Comparison of ENCODE assay signal across 23 mouse cellular contexts in the genomic region with DNA sequence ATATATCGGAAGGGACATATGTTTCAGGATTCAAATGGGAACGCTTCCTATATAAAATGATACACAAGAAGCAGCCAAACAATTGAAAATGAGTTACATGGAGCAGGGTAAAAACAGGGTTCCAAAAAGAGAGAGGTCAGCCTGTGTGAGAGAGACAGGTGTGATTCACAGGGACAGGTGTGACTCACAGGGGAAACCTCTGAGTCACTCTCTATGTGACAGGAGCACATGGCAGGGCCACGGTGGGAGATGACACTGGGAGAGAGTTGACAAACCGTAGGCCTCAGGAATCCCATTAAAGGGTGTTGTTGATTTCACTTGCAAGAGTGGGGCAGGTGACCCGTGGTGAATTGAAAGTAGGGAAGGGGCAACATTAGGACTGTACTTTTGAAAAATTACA.
"Had no signal": no experiment of that assay in that cellular context is flagged by ENCODE, and none has a peak within 500 bp of the region (broad histone marks: within the 10 kb centered on the region; RNA-seq: fewer than 3 reads in every experiment).

No protein-coding gene starts in this region.

- H3K27ac ChIP-seq: embryonic facial prominence, embryonic 10.5 days; embryonic facial prominence, embryonic 12.5 days; embryonic facial prominence, embryonic 13.5 days; embryonic facial prominence, embryonic 15.5 days; forebrain, embryonic 10.5 days; forebrain, embryonic 12.5 days; forebrain, embryonic 13.5 days; forebrain, embryonic 15.5 days; gastrocnemius, adult 2 months; heart, adult 2 months; heart, embryonic 10.5 days had no signal

- H3K4me1 ChIP-seq: embryonic facial prominence, embryonic 12.5 days; forebrain, embryonic 12.5 days; forebrain, embryonic 13.5 days; heart, embryonic 10.5 days; heart, embryonic 12.5 days had no signal

- H3K27me3 ChIP-seq: embryonic facial prominence, embryonic 12.5 days; embryonic facial prominence, embryonic 13.5 days; embryonic facial prominence, embryonic 15.5 days; forebrain, embryonic 12.5 days; forebrain, embryonic 13.5 days; forebrain, embryonic 15.5 days; heart, embryonic 12.5 days had no signal

- H3K4me3 ChIP-seq: embryonic facial prominence, embryonic 10.5 days; embryonic facial prominence, embryonic 12.5 days; embryonic facial prominence, embryonic 13.5 days; embryonic facial prominence, embryonic 15.5 days; erythroblast, embryonic 14.5 days; forebrain, embryonic 10.5 days; forebrain, embryonic 12.5 days; forebrain, embryonic 13.5 days; forebrain, embryonic 15.5 days; gastrocnemius, adult 2 months; heart, adult 2 months; heart, embryonic 10.5 days; heart, embryonic 12.5 days had no signal

- DNase-seq: cerebellum, postnatal 10 days; cerebellum, postnatal 14 days; embryo, embryonic 11 days; forebrain, postnatal 0 days; gastrocnemius, adult 2 months; gastrocnemius, postnatal 10 days; gastrocnemius, postnatal 14 days; gastrocnemius, postnatal 25 days; gastrocnemius, postnatal 36 days; heart, adult 11 months; heart, adult 18-20 months; heart, adult 2 months had no signal
